Mouse (Mus musculus): Measurements from ENCODE around the gene Atl1. TPM values are rescaled to one million over a fixed set of nuclear protein-coding genes. Genes with fewer than 3 reads are reported as not detected.

The Atl1 gene
- total RNA-seq, 2 experiments from 2014 or later = 232 to 242 TPM

GRCm38 (mm10) chr12:70005103-70005502 lies 112.7 kb downstream of the Atl1 start:
- DNase-seq (ENCODE audit: low spot score in 2 of 2) = no peak

- DNase-seq (ENCODE audit: low spot score in 2 of 2) = no peak
Measured at GRCm38 (mm10) chr12:70010356-70010755, 117.9 kb downstream of the Atl1 start.

GRCm38 (mm10) chr12:70011681-70012080 lies 119.3 kb downstream of the Atl1 start:
- DNase-seq (ENCODE audit: low spot score in 2 of 2) = no peak

GRCm38 (mm10) chr12:70015936-70016335 lies 123.5 kb downstream of the Atl1 start:
- DNase-seq (ENCODE audit: low spot score in 2 of 2) = no peak

Other genes starting within 250 kb of the Atl1 start
- 10 to 100 TPM; 36.3 to 39.6 TPM for gene Sos2, start 210.8 kb upstream of the Atl1 start, total RNA-seq (2021)
- 10 to 100 TPM; 21.9 TPM for gene L2hgdh, start 167.7 kb upstream of the Atl1 start, total RNA-seq (2021)
- gene Atp5s, start 167.7 kb upstream of the Atl1 start, total RNA-seq (2021) = 10 to 100 TPM; 32.7 to 32.8 TPM
- gene Cdkl1, start 101.3 kb upstream of the Atl1 start, total RNA-seq (2021) = 10 to 100 TPM; 33.2 to 35.5 TPM
- gene Map4k5, start 586 bp downstream of the Atl1 start, total RNA-seq (2021) = 10 to 100 TPM; 37.6 to 38.6 TPM
- gene Sav1, start 94.4 kb downstream of the Atl1 start, total RNA-seq (2021) = 10 to 100 TPM; 17.7 to 18.1 TPM
- 10 to 100 TPM; 54.0 to 66.9 TPM for gene Nin, start 221.1 kb downstream of the Atl1 start, total RNA-seq (2021)